Mouse (Mus musculus): ENCODE results near the gene Slc35a1. TPM values are rescaled to one million over a fixed set of nuclear protein-coding genes. Genes with fewer than 3 reads are reported as not detected.
A peak's percentile ranks its signal among the peaks of the same experiment; 100 is the strongest.
"Not testable (repeated sequence)": the region's sequence is repeated elsewhere in the genome, so short reads cannot be mapped to it uniquely, and the experiment has no call there.

The Slc35a1 gene
- polyA plus RNA-seq (2011; ENCODE audit: insufficient read length, low read depth, missing spikeins): 36.6 and 41.4 TPM in 2 replicates

DNA sequence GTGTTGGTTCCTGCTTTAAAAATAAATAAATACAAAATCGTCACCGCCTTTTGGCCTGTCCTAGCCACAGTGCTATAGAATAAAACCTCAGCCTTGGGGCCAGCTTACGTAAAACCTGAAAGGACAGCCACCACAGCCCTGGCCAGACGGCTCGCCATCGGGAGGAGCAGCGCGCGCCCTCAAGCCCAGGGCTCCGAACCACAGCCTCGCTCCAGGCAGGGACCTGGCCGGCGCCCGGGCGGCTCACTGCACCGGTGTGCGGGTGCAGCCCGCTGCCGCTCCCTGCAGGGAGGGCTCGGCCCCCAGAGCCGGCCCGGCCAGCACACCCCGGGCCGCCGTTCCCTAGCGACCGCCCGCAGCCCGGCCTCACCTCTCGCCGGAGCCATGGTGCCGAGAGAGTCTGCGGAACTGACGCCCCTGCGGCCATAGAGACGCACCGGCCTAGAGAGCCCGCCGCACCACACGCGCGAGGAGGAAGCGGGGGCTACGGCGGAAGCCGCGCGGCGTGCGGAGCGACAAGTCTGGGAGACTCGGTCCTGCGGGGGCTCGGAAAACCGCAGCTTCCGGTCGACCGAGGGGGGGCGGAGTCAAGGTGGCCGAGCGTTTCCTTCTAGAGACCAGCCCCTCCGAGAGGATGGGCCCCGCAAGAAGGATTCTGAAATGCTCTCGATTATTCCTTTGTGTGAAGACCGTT, at the start of gene Slc35a1:
Gene Slc35a1 (minus strand): TSS at position 565 of the 694 bp plus-strand sequence.
- no peaks in the 10 kb centered on the region for H3K4me1 ChIP-seq (ENCODE audit: control insufficient read depth, insufficient read depth, low read length)
- H3K4me3 ChIP-seq (ENCODE audit: insufficient read depth, low read length): peak within 1 kb of the TSS; percentile 86
- peak within 1 kb of the TSS; percentile 79 for H3K27ac ChIP-seq (ENCODE audit: insufficient read depth, low read length)
- peak; percentile 80 for TF ChIP-seq POLR2A (IDR thresholded peaks at IDR 0.05; ENCODE audit: low read depth, low read length)
- TF ChIP-seq CTCF (IDR thresholded peaks at IDR 0.05; ENCODE audit: borderline replicate concordance, insufficient read depth, low read length): no peak

- no peaks in the 10 kb centered on the region for H3K4me1 ChIP-seq (ENCODE audit: control insufficient read depth, insufficient read depth, low read length)
- H3K4me3 ChIP-seq (ENCODE audit: insufficient read depth, low read length): no peak overlapping the region
- TF ChIP-seq CTCF (IDR thresholded peaks at IDR 0.05; ENCODE audit: borderline replicate concordance, insufficient read depth, low read length): no peak
- no peak for TF ChIP-seq POLR2A (IDR thresholded peaks at IDR 0.05; ENCODE audit: low read depth, low read length)
- no peak overlapping the region for H3K27ac ChIP-seq (ENCODE audit: insufficient read depth, low read length)
These were observed 47.2 kb upstream of the Slc35a1 start for GRCm38 (mm10) chr4:34734461-34734860.

DNA sequence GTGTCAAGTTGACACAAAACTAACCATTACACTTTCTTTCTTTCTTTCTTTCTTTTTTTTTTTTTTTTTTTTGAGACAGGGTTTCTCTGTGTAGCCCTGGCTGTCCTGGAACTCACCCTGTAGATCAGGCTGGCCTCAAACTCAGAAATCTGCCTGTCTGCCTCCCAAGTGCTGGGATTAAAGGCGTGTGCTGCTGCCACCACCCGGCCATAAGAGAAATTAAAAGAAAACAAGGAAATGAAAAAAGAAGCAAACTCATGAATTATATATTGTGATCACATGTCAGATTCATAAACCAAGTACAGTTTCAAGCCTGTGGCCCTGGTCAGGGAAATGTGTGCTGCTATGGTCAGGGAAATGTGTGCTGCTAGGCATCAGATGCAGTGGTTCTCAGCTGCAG, 46.2 kb upstream of the Slc35a1 start:
- H3K27ac ChIP-seq (ENCODE audit: insufficient read depth, low read length); H3K4me3 ChIP-seq (ENCODE audit: insufficient read depth, low read length); H3K4me1 ChIP-seq (ENCODE audit: control insufficient read depth, insufficient read depth, low read length): not testable (repeated sequence)

DNA sequence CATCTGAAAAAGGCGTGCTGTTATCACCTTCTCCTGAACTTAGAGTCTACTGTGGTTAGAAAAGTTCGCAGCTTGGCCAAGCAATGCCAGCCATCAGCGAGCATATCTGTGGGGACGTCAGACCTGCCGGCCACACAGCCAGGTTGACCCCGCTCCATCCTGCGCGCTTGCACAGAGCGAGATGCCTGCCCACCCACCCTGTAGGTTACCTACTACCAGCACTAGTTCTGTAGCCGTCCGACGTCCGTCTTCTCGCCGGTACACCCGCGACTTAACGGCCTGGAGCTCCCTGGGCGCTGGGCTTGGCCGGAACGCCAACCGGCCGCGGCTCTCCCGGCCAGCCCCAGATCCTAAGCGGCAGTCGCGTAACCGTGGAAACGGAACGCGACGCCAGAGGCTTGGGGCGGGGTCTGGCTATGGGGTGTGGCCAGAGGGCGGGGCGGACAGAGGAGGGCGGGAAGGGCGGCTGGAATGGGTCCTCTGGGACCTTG, 42.7 kb upstream of the Slc35a1 start, which contains the start of gene Cfap206:
Gene Cfap206 (minus strand): TSS at position 356 of the 491 bp plus-strand sequence.
- TF ChIP-seq POLR2A (IDR thresholded peaks at IDR 0.05; ENCODE audit: low read depth, low read length): no peak
- no peak for TF ChIP-seq CTCF (IDR thresholded peaks at IDR 0.05; ENCODE audit: borderline replicate concordance, insufficient read depth, low read length)
- H3K27ac ChIP-seq (ENCODE audit: insufficient read depth, low read length): no peak within 1 kb of the TSS
- H3K4me3 ChIP-seq (ENCODE audit: insufficient read depth, low read length): peak within 1 kb of the TSS; percentile 42
- no peaks in the 10 kb centered on the region for H3K4me1 ChIP-seq (ENCODE audit: control insufficient read depth, insufficient read depth, low read length)

DNA sequence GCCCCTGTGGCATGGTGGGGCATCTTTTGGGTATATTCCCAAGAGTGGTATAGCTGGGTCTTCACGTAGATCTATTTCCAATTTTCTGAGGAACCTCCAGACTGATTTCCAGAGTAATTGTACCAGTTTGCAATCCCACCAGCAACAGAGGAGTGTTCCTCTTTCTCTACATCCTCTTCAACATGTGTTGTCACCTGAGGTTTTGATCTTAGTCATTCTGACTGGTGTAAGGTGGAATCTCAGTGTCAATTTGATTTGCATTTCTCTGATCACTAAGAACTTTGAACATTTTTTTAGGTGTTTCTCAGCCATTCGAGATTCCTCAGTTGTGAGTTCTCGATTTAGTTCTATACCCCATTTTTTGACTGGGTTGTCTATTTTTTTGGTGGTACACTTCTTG, 38.5 kb upstream of the Slc35a1 start:
- not testable (repeated sequence) for H3K4me3 ChIP-seq (ENCODE audit: insufficient read depth, low read length); H3K27ac ChIP-seq (ENCODE audit: insufficient read depth, low read length); H3K4me1 ChIP-seq (ENCODE audit: control insufficient read depth, insufficient read depth, low read length)

DNA sequence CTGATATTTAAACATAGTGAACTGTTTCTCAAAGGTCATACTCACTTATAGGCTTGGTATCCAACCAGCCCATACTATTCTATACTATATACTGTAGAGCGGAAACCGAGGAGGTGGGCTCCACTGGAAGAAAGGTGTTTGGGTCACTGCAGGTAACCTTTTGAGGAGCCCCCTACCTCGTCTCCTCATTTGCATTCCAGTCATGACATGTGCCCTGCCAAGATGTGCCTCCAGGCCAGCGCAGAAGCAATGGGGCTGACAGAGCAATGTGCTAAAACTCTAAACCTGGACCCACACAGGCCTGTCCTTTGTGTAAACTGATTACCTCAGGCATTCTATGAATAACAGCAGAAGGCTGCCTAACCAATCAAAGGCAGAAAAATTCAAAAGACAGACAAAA, 37.1 kb upstream of the Slc35a1 start:
- TF ChIP-seq CTCF (IDR thresholded peaks at IDR 0.05; ENCODE audit: borderline replicate concordance, insufficient read depth, low read length): no peak
- no peak for TF ChIP-seq POLR2A (IDR thresholded peaks at IDR 0.05; ENCODE audit: low read depth, low read length)
- Histone ChIP-seq H3K4me3 (ENCODE audit: insufficient read depth, low read length) (no peak overlapping the region), H3K27ac (ENCODE audit: insufficient read depth, low read length) (no peak overlapping the region), H3K4me1 (ENCODE audit: control insufficient read depth, insufficient read depth, low read length) (no peaks in the 10 kb centered on the region)

GRCm38 (mm10) chr4:34723186-34723585, 35.9 kb upstream of the Slc35a1 start:
- TF ChIP-seq CTCF (IDR thresholded peaks at IDR 0.05; ENCODE audit: borderline replicate concordance, insufficient read depth, low read length) (no peak), POLR2A (IDR thresholded peaks at IDR 0.05; ENCODE audit: low read depth, low read length) (no peak)
- H3K4me1 ChIP-seq (ENCODE audit: control insufficient read depth, insufficient read depth, low read length): no peaks in the 10 kb centered on the region
- H3K4me3 ChIP-seq (ENCODE audit: insufficient read depth, low read length): no peak overlapping the region
- H3K27ac ChIP-seq (ENCODE audit: insufficient read depth, low read length): no peak overlapping the region

- no peak overlapping the region for H3K4me3 ChIP-seq (ENCODE audit: insufficient read depth, low read length)
- no peak overlapping the region for H3K27ac ChIP-seq (ENCODE audit: insufficient read depth, low read length)
- TF ChIP-seq CTCF (IDR thresholded peaks at IDR 0.05; ENCODE audit: borderline replicate concordance, insufficient read depth, low read length) (no peak), POLR2A (IDR thresholded peaks at IDR 0.05; ENCODE audit: low read depth, low read length) (no peak)
- H3K4me1 ChIP-seq (ENCODE audit: control insufficient read depth, insufficient read depth, low read length): no peaks in the 10 kb centered on the region
These were observed 33.1 kb upstream of the Slc35a1 start for GRCm38 (mm10) chr4:34720127-34720895.

- no peak overlapping the region for H3K4me3 ChIP-seq (ENCODE audit: insufficient read depth, low read length)
- H3K4me1 ChIP-seq (ENCODE audit: control insufficient read depth, insufficient read depth, low read length): no peaks in the 10 kb centered on the region
These were observed 32.2 kb upstream of the Slc35a1 start for GRCm38 (mm10) chr4:34719421-34719820.

GRCm38 (mm10) chr4:34715062-34715461, 27.8 kb upstream of the Slc35a1 start:
- no peak overlapping the region for H3K27ac ChIP-seq (ENCODE audit: insufficient read depth, low read length)
- H3K4me1 ChIP-seq (ENCODE audit: control insufficient read depth, insufficient read depth, low read length): peaks cover 3% of the 10 kb centered on the region; the same call in 1 of the 2 replicates
- no peak overlapping the region for H3K4me3 ChIP-seq (ENCODE audit: insufficient read depth, low read length)
- no peak for TF ChIP-seq POLR2A (IDR thresholded peaks at IDR 0.05; ENCODE audit: low read depth, low read length)

More at GRCm38 (mm10) chr4:34719421-34719820, 32.2 kb upstream of the Slc35a1 start:
- TF ChIP-seq CTCF (IDR thresholded peaks at IDR 0.05; ENCODE audit: borderline replicate concordance, insufficient read depth, low read length) (no peak), POLR2A (IDR thresholded peaks at IDR 0.05; ENCODE audit: low read depth, low read length) (no peak)
- H3K27ac ChIP-seq (ENCODE audit: insufficient read depth, low read length): no peak overlapping the region

Measured in embryonic fibroblast, embryonic 13.5 days (primary cell).